Mouse (Mus musculus): ENCODE measurements at regions not wholly inside any gene's neighbourhood (a gene's known extent, or its start where the extent isn't known, plus 50 kb on each side); places are given as distances from the start of the nearest gene placed in this dataset.

DNA sequence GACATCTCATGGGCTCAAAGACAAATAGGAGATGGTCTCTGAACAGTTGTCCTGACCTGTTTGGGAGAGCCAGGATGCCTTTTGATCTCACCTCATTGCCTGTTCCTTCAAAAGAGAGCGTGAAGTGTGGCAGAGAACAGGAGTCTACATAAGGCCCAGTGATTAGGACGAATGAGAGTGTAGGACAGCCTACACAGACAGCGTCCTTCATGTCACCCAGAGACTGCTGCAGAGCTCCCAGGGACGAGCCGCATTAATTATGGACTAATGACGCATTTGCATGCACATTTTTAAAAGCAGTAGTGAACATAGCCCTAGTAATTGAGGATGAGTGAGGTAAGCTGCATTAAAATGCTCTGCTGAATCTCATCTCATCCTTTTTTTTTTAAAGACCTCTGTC is 218.5 kb upstream of the Id4 start:
- Histone ChIP-seq H3K9me3 (no peaks in the 10 kb centered on the region), H3K27me3 (ENCODE audit: poor library complexity, severe bottlenecking) (no peaks in the 10 kb centered on the region), H3K27ac (peak overlapping the region; percentile 66; the same call in 1 of the 2 replicates), H3K36me3 (replicated peaks) (no peaks in the 10 kb centered on the region), H3K4me1 (peaks cover 22% of the 10 kb centered on the region), H3K4me3 (no peak overlapping the region)
- DNase-seq (ENCODE audit: extremely low spot score, low spot score): no peak
- WGBS: 85% methylated on average over 6 of the region's 6 CpGs

DNA sequence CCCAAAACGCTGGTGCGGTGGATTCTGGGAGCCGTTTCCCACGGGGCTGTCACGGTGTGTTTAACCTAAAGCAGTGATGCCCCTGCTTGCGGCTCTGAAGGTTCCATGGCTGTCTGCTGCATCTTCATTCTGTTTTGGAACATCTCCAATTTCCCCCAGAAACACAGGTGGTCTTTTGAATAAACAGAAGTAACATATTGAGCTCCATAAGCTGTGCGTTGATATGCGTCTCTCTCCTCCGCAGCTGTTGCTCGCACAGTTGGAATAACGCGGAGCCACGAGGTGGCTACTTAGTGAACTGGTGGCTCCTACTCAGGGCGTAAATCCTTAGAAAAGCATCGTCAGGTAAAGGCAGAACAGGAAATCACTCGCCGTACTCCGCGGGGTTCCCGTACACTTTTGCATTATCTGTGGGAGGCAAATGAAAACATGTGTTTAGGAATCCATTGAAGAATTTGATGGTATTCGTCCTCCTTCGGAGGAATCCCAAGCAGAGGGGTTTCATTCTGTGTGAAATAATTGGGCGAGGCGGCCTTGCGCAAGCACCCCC is 214.8 kb upstream of the Id4 start:
- DNase-seq (ENCODE audit: extremely low spot score, low spot score): no peak
- H3K4me1 ChIP-seq: peaks cover 19% of the 10 kb centered on the region
- no peaks in the 10 kb centered on the region for H3K36me3 ChIP-seq (replicated peaks)
- H3K27me3 ChIP-seq (ENCODE audit: poor library complexity, severe bottlenecking): no peaks in the 10 kb centered on the region
- H3K9me3 ChIP-seq: no peaks in the 10 kb centered on the region
- WGBS: 83% methylated on average over 25 of the region's 25 CpGs
- no peak overlapping the region for H3K4me3 ChIP-seq
- no peak overlapping the region for H3K27ac ChIP-seq

DNA sequence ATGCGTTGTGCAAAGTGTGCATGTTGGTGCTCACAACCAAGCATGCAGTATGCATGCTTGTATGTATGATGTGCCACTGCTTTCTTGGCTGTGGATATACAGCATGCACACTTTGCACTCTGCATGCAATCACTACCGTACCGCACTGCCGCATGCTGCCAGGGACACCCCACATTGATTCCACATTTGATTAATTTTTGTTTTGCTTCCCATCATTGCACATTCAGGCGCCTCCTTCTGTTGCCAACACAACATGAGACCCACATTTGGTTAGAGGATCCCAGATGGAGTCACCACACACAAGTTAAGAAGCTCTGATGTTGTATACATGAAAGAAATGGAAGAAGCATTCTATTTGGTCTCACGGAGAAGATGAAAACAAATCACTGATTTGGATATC is 211.2 kb upstream of the Id4 start:
- H3K4me1 ChIP-seq: no peaks in the 10 kb centered on the region
- DNase-seq (ENCODE audit: extremely low spot score, low spot score): no peak
- no peaks in the 10 kb centered on the region for H3K36me3 ChIP-seq (replicated peaks)
- no peak overlapping the region for H3K4me3 ChIP-seq
- 91% methylated on average over 6 of the region's 6 CpGs for WGBS
- no peaks in the 10 kb centered on the region for H3K9me3 ChIP-seq
- no peaks in the 10 kb centered on the region for H3K27me3 ChIP-seq (ENCODE audit: poor library complexity, severe bottlenecking)
- no peak overlapping the region for H3K27ac ChIP-seq

GRCm38 (mm10) chr13:48074630-48075029 is 186.4 kb upstream of the Id4 start:
- no peak overlapping the region for H3K4me3 ChIP-seq
- H3K4me1 ChIP-seq: peaks cover 5% of the 10 kb centered on the region
- DNase-seq (ENCODE audit: extremely low spot score, low spot score): no peak
- H3K9me3 ChIP-seq: no peaks in the 10 kb centered on the region
- H3K27me3 ChIP-seq (ENCODE audit: poor library complexity, severe bottlenecking): no peaks in the 10 kb centered on the region
- H3K27ac ChIP-seq: no peak overlapping the region
- no peaks in the 10 kb centered on the region for H3K36me3 ChIP-seq (replicated peaks)

- Histone ChIP-seq H3K27me3 (ENCODE audit: poor library complexity, severe bottlenecking) (no peaks in the 10 kb centered on the region), H3K9me3 (no peaks in the 10 kb centered on the region), H3K4me3 (no peak overlapping the region), H3K36me3 (replicated peaks) (no peaks in the 10 kb centered on the region), H3K27ac (no peak overlapping the region), H3K4me1 (peaks cover 5% of the 10 kb centered on the region)
- DNase-seq (ENCODE audit: extremely low spot score, low spot score): no peak
- WGBS: 88% methylated on average over 5 of the region's 5 CpGs
Observed at GRCm38 (mm10) chr13:48075315-48075714, 185.7 kb upstream of the Id4 start.

DNA sequence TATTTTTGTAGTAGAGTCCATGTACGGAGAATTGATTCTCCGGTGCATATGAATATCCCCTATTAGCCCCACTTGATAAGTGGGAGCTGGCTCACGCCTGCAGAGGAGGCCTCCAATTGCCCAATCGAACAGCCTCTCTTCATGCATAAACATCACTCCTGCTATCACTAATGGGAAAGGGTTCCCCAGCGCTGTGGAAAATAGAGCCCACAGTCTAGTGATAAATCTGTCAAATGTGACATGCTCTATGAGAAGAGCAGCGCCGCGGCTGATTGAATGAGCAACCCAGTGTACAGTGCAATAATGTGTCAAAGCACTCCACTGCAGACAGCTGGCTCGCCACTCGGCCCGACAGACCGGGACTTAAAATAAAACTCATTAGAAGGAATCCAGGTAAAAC is 182.8 kb upstream of the Id4 start:
- Histone ChIP-seq H3K4me3 (no peak overlapping the region), H3K27ac (no peak overlapping the region), H3K27me3 (ENCODE audit: poor library complexity, severe bottlenecking) (no peaks in the 10 kb centered on the region), H3K36me3 (replicated peaks) (no peaks in the 10 kb centered on the region), H3K4me1 (peaks cover 5% of the 10 kb centered on the region), H3K9me3 (no peaks in the 10 kb centered on the region)
- whole genome bisulfite sequencing: 91% methylated on average over 12 of the region's 12 CpGs
- no peak for DNase-seq (ENCODE audit: extremely low spot score, low spot score)

DNA sequence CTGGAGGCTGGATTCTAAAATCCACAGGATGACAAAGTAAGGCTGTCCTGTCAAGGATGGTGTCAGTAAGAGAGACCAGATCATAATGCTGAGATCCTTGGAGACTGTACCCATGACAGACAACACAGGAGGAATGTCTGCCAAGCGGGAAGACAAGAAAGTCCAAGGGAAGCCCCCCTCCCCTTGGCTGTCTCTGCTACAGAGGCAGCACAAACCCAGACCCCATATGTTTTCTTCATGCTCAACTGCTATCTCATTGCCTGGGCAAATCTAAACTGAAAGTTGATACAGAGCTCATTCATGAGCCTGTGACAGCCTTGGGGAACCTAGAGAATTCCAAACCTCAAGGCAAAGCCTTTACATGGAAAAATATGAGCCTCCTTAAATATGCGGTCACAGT is 177.7 kb upstream of the Id4 start:
- Histone ChIP-seq H3K27me3 (ENCODE audit: poor library complexity, severe bottlenecking) (no peaks in the 10 kb centered on the region), H3K4me3 (no peak overlapping the region), H3K9me3 (0 out of 2 replicates have a peak, but pooled peaks cover 3% of the 10 kb centered on the region), H3K27ac (peak overlapping the region; percentile 44; the same call in 1 of the 2 replicates), H3K4me1 (no peaks in the 10 kb centered on the region), H3K36me3 (replicated peaks) (no peaks in the 10 kb centered on the region)
- DNase-seq (ENCODE audit: extremely low spot score, low spot score): no peak
- 87% methylated on average over 2 of the region's 2 CpGs for WGBS

- DNase-seq (ENCODE audit: extremely low spot score, low spot score): no peak
- Histone ChIP-seq H3K9me3 (0 out of 2 replicates have a peak, but pooled peaks cover 3% of the 10 kb centered on the region), H3K4me1 (no peaks in the 10 kb centered on the region), H3K36me3 (replicated peaks) (no peaks in the 10 kb centered on the region), H3K4me3 (no peak overlapping the region), H3K27ac (no peak overlapping the region), H3K27me3 (ENCODE audit: poor library complexity, severe bottlenecking) (no peaks in the 10 kb centered on the region)
Observed at GRCm38 (mm10) chr13:48083807-48084206, 177.2 kb upstream of the Id4 start.

GRCm38 (mm10) chr13:48094275-48095035 is 166.6 kb upstream of the Id4 start:
- Histone ChIP-seq H3K9me3 (no peaks in the 10 kb centered on the region), H3K4me3 (no peak overlapping the region), H3K27ac (peak overlapping the region; percentile 83), H3K4me1 (peaks cover 57% of the 10 kb centered on the region), H3K36me3 (replicated peaks) (no peaks in the 10 kb centered on the region), H3K27me3 (ENCODE audit: poor library complexity, severe bottlenecking) (no peaks in the 10 kb centered on the region)
- WGBS: 32% methylated on average over 16 of the region's 16 CpGs
- peak; percentile 50 for DNase-seq (ENCODE audit: extremely low spot score, low spot score)

DNA sequence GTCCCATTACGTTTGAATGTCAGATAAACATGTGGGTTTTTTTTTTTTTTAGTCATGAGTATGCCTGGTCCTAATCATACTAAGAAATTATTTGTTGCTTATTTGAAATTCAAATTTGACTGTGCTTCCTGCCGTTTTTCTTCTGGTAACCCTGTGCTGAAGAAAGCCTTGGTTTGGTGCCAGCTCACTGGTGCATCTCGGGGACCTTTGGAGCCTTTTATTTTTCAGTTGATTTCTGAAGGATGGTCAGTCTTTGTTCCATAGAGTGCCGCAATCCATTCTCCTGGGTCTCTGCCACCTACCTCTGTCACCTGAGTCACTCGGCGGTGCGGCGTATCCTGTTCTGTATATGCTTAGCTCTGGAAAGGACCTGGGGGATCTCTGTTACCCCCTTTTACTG is 158.9 kb upstream of the Id4 start:
- Histone ChIP-seq H3K4me1 (peaks cover 82% of the 10 kb centered on the region), H3K27me3 (ENCODE audit: poor library complexity, severe bottlenecking) (peaks cover 26% of the 10 kb centered on the region), H3K27ac (peak overlapping the region; percentile 82), H3K36me3 (replicated peaks) (no peaks in the 10 kb centered on the region), H3K9me3 (no peaks in the 10 kb centered on the region), H3K4me3 (no peak overlapping the region)
- 81% methylated on average over 8 of the region's 8 CpGs for WGBS
- no peak for DNase-seq (ENCODE audit: extremely low spot score, low spot score)

GRCm38 (mm10) chr13:48102576-48102975 is 158.5 kb upstream of the Id4 start:
- no peaks in the 10 kb centered on the region for H3K36me3 ChIP-seq (replicated peaks)
- peaks cover 26% of the 10 kb centered on the region for H3K27me3 ChIP-seq (ENCODE audit: poor library complexity, severe bottlenecking)
- 54% methylated on average over 7 of the region's 7 CpGs for WGBS
- no peaks in the 10 kb centered on the region for H3K9me3 ChIP-seq
- no peak for DNase-seq (ENCODE audit: extremely low spot score, low spot score)
- peak overlapping the region; percentile 82 for H3K27ac ChIP-seq
- H3K4me3 ChIP-seq: no peak overlapping the region
- H3K4me1 ChIP-seq: peaks cover 82% of the 10 kb centered on the region

- peaks cover 64% of the 10 kb centered on the region for H3K4me1 ChIP-seq
- no peaks in the 10 kb centered on the region for H3K9me3 ChIP-seq
- WGBS: 77% methylated on average over 6 of the region's 6 CpGs
- H3K4me3 ChIP-seq: no peak overlapping the region
- DNase-seq (ENCODE audit: extremely low spot score, low spot score): no peak
- peaks cover 40% of the 10 kb centered on the region for H3K27me3 ChIP-seq (ENCODE audit: poor library complexity, severe bottlenecking)
- peak overlapping the region; percentile 82 for H3K27ac ChIP-seq
- H3K36me3 ChIP-seq (replicated peaks): no peaks in the 10 kb centered on the region
Observed at GRCm38 (mm10) chr13:48104766-48105165, 156.3 kb upstream of the Id4 start.

DNA sequence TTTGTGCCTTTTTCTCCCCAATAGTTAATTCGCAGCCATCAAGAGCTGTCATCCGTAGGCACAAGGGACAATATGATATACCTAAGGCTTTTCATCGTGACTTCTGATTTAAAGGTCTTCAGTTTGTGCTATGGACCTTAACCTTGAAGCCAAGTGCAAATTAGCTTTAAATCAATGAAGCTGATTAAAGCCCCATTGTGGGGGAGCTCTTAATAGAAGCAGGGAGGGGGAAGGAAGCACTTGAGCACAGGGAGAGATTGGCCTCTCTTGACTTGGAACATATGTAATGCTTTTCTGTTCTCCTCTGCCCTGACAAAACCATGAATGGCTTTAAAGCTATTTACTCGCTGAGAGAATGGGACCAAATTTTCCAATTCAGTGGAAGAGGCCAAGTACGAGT is 154.1 kb upstream of the Id4 start:
- H3K27ac ChIP-seq: peak overlapping the region; percentile 9; the same call in 1 of the 2 replicates
- DNase-seq (ENCODE audit: extremely low spot score, low spot score): no peak
- H3K9me3 ChIP-seq: no peaks in the 10 kb centered on the region
- peaks cover 58% of the 10 kb centered on the region for H3K4me1 ChIP-seq
- H3K27me3 ChIP-seq (ENCODE audit: poor library complexity, severe bottlenecking): peaks cover 40% of the 10 kb centered on the region
- no peaks in the 10 kb centered on the region for H3K36me3 ChIP-seq (replicated peaks)
- H3K4me3 ChIP-seq: no peak overlapping the region
- 41% methylated on average over 5 of the region's 5 CpGs for WGBS
